Mouse (Mus musculus) intestine, embryonic 14.5 days (tissue): ENCODE measurements around the gene Mlst8. TPM values are rescaled to one million over a fixed set of nuclear protein-coding genes. Genes with fewer than 3 reads are reported as not detected.

Experiments
- ATAC-seq: fragments of 200-750 bp; cut with Nextera tagmentation; replicated peaks from 2 replicates; pipeline ENCODE4 v1.8.0; 2017; ENCODE audit warnings: low read depth, moderate number of reproducible peaks, moderate TSS enrichment, moderate library complexity; ENCODE audit not compliant: low FRiP score, low TSS enrichment
- DNase-seq: peaks from one replicate; pipeline ENCODE4 v3.0.0-alpha.2; 2018; ENCODE audit warnings: low spot score
- H3K27ac ChIP-seq: fragments of 300-500 bp; sonication (generic); 2 replicates; pipeline ENCODE4 v1.5.1; 2014; ENCODE audit warnings: low read depth, mild to moderate bottlenecking, control low read depth
- H3K27me3 ChIP-seq: fragments of 300-500 bp; sonication (generic); replicated peaks from 2 replicates; pipeline ENCODE4 v1.6.1; 2014; ENCODE audit warnings: low read length, control low read depth; ENCODE audit not compliant: control insufficient read depth, insufficient read depth
- H3K36me3 ChIP-seq: fragments of 300-500 bp; sonication (generic); 2 replicates; pipeline ENCODE4 v1.6.1; 2014; ENCODE audit warnings: low read length, control low read depth; ENCODE audit not compliant: control insufficient read depth, insufficient read depth
- H3K4me1 ChIP-seq: fragments of 300-500 bp; sonication (generic); replicated peaks from 2 replicates; pipeline ENCODE4 v1.6.1; 2014; ENCODE audit warnings: low read length, control low read depth, mixed read lengths; ENCODE audit not compliant: control insufficient read depth, insufficient read depth
- H3K4me2 ChIP-seq: fragments of 300-500 bp; sonication (generic); 2 replicates; pipeline ENCODE4 v1.6.1; 2014; ENCODE audit warnings: low read length
- H3K4me3 ChIP-seq: fragments of 300-500 bp; sonication (generic); 2 replicates; pipeline ENCODE4 v1.5.1; 2014; ENCODE audit warnings: low read depth, low read length, control low read depth, mixed read lengths
- H3K9ac ChIP-seq: fragments of 300-500 bp; sonication (generic); 2 replicates; pipeline ENCODE4 v1.6.1; 2014; ENCODE audit warnings: mild to moderate bottlenecking, low read length
- H3K9me3 ChIP-seq: fragments of 300-500 bp; sonication (generic); 2 replicates; pipeline ENCODE4 v1.6.1; 2016; ENCODE audit warnings: low read length, control low read depth; ENCODE audit not compliant: control insufficient read depth
- WGBS: fragments of 180-500 bp; shearing (Covaris S2); extraction: QIAGEN DNeasy Blood & Tissue Kit; methylation state at CpG from one replicate; pipeline ENCODE4 v1.1.7; 2014; 5-methylcytosine and 5-hydroxymethylcytosine counted together
- polyA plus RNA-seq: library from polyadenylated mRNA; unstranded; fragments of >200 nt; fragmentation: Nextera tagmentation; extraction: Ambion mirVana; gene quantifications from 2 replicates; pipeline ENCODE4 v1.2.1, GENCODE M21; 2014

The Mlst8 gene
- polyA plus RNA-seq, 1 experiment from 2014 or later = 32.3 TPM

GRCm38 (mm10) chr17:24507806-24508460 lies 29.1 kb upstream of the Mlst8 start:
- WGBS = 78% methylated on average over 12 of the region's 12 CpGs
- H3K27me3 ChIP-seq = no peaks in the 10 kb centered on the region
- no peak overlapping the region for H3K9ac ChIP-seq
- H3K36me3 ChIP-seq = peaks cover 50% of the 10 kb centered on the region
- no peaks in the 10 kb centered on the region for H3K4me1 ChIP-seq
- no peak for ATAC-seq
- H3K4me3 ChIP-seq = no peak overlapping the region
- no peak overlapping the region for H3K27ac ChIP-seq
- no peak for DNase-seq
- no peaks in the 10 kb centered on the region for H3K9me3 ChIP-seq
- no peak overlapping the region for H3K4me2 ChIP-seq

DNA sequence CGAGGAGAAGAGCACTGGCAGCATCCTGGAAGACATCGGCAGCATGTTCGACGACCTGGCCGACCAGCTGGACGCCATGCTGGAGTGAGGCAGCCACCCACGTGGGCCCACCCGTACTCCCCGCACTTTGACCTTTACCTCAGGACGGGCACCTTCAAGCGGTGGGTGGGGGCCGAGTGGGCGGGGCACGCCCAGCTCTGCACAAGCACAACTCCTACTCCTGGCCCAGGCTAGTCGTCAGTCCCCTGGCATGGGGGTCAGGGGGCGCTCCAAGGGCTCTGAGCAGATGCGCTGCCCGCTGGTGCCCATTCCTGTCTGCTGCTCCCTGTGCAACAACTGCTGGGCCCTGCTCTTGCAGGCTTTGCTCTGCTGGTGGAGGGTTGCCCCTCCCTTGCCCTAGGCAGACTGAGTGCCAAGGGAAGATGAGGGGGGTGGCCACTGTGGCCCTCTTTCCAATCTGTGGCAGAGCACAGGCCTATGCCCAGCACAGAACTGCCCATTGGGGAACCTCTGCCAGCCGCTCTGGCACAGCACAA lies 28.3 kb upstream of the Mlst8 start:
- Histone ChIP-seq H3K27me3 (no peaks in the 10 kb centered on the region), H3K9me3 (no peaks in the 10 kb centered on the region), H3K27ac (no peak overlapping the region), H3K36me3 (peaks cover 46% of the 10 kb centered on the region), H3K4me2 (0 out of 2 replicates have a peak overlapping the region, but pooled peaks have one; percentile 1), H3K4me3 (no peak overlapping the region), H3K4me1 (no peaks in the 10 kb centered on the region), H3K9ac (no peak overlapping the region)
- peak; percentile 16 for ATAC-seq
- 40% methylated on average over 19 of the region's 19 CpGs for WGBS
- DNase-seq = no peak

DNA sequence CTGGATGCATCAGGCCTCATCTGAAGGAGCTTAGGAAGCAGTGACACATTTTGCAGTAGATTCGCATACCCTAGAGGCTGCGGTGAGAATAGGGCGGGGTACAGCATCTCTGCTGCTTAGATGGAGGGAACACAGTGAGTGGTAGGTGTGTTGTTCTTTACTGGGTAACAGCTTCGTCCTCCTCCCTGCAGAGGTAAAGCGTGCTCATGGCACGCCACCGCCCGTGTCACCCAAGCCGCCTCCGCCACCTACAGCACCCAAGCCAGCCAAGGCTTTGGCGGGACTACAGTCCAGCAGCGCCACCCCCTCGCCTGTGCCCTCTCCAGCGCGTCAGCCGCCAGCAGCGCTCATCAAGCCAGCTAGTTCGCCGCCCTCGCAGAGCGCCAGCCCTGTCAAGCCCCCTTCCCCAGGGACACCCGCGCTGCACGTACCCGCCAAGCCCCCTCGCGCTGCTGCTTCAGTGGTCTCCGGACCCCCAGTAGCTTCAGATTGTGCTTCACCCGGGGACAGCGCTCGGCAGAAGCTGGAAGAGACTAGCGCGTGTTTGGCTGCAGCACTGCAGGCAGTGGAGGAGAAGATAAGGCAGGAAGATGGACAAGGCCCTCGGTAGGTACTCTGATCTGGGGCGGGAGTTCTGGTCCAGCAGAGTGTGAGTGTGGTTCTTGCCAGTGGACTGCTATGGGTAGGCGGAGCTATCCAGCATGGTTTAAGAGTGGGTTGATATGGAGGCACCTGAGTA lies 27.6 kb upstream of the Mlst8 start:
- ATAC-seq = 0 out of 2 replicates have a peak, but pooled peaks have one; percentile 18
- no peak overlapping the region for H3K27ac ChIP-seq
- no peaks in the 10 kb centered on the region for H3K27me3 ChIP-seq
- no peak for DNase-seq
- H3K4me1 ChIP-seq = no peaks in the 10 kb centered on the region
- no peak overlapping the region for H3K4me3 ChIP-seq
- WGBS = 31% methylated on average over 34 of the region's 36 CpGs
- H3K36me3 ChIP-seq = peaks cover 39% of the 10 kb centered on the region
- no peaks in the 10 kb centered on the region for H3K9me3 ChIP-seq
- H3K9ac ChIP-seq = no peak overlapping the region
- H3K4me2 ChIP-seq = peak overlapping the region; percentile 31

- WGBS = 88% methylated on average over 30 of the region's 30 CpGs
- peaks cover 28% of the 10 kb centered on the region for H3K36me3 ChIP-seq
- H3K9me3 ChIP-seq = no peaks in the 10 kb centered on the region
- H3K4me3 ChIP-seq = no peak overlapping the region
- DNase-seq = no peak
- H3K4me1 ChIP-seq = no peaks in the 10 kb centered on the region
- H3K27ac ChIP-seq = no peak overlapping the region
- ATAC-seq = no peak
- H3K4me2 ChIP-seq = no peak overlapping the region
- no peaks in the 10 kb centered on the region for H3K27me3 ChIP-seq
- no peak overlapping the region for H3K9ac ChIP-seq
Observed at GRCm38 (mm10) chr17:24505286-24505955, 26.5 kb upstream of the Mlst8 start.

DNA sequence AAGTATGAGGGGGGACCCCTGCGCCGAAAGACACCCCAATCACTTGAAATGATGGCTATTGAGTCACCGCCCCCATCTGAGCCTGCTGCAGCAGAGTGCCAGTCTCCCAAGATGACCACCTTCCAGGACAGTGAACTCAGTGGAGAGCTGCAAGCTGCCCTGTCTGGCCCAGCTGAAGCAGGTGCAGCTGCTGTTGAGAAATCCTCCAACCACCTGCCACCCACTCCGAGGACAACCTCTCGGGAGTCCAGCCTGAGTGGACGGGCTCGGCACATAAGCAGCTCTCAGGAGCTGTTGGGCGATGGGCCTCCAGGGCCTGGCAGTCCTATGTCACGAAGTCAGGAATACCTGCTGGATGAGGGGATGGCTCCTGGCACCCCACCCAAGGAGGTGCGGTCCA lies 25.2 kb upstream of the Mlst8 start:
- no peaks in the 10 kb centered on the region for H3K27me3 ChIP-seq
- no peak overlapping the region for H3K9ac ChIP-seq
- no peaks in the 10 kb centered on the region for H3K4me1 ChIP-seq
- ATAC-seq (no peak), DNase-seq (no peak)
- H3K36me3 ChIP-seq = peaks cover 15% of the 10 kb centered on the region
- 91% methylated on average over 10 of the region's 10 CpGs for WGBS
- no peaks in the 10 kb centered on the region for H3K9me3 ChIP-seq
- no peak overlapping the region for H3K4me3 ChIP-seq
- H3K4me2 ChIP-seq = no peak overlapping the region
- no peak overlapping the region for H3K27ac ChIP-seq

- Histone ChIP-seq H3K27ac (no peak overlapping the region), H3K4me2 (no peak overlapping the region), H3K9me3 (no peaks in the 10 kb centered on the region), H3K36me3 (no peaks in the 10 kb centered on the region), H3K27me3 (no peaks in the 10 kb centered on the region), H3K4me3 (no peak overlapping the region), H3K9ac (no peak overlapping the region), H3K4me1 (no peaks in the 10 kb centered on the region)
- 32% methylated on average over 11 of the region's 11 CpGs for WGBS
- no peak for ATAC-seq
- no peak for DNase-seq
Observed at GRCm38 (mm10) chr17:24502208-24502607, 23.3 kb upstream of the Mlst8 start.

DNA sequence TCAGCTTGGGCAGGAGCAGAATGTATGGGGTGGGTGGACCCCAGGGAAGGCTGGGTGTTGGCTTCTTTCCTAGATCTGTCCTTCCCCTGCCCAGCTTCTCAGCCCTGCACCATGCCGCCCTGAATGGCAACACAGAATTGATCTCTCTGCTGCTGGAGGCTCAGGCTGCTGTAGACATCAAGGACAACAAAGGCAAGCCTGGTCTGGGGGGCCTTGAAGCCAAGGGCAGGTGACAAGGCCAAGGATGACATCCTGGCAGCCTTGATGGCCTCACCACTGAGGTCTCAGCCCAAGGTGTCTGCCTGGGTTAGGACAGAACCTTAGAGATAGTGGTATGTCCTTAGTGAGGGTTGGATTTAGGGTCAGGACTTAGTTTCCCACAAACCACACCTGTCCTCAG lies 17.1 kb upstream of the Mlst8 start:
- Histone ChIP-seq H3K9ac (no peak overlapping the region), H3K27ac (no peak overlapping the region)
- no peak for ATAC-seq

DNA sequence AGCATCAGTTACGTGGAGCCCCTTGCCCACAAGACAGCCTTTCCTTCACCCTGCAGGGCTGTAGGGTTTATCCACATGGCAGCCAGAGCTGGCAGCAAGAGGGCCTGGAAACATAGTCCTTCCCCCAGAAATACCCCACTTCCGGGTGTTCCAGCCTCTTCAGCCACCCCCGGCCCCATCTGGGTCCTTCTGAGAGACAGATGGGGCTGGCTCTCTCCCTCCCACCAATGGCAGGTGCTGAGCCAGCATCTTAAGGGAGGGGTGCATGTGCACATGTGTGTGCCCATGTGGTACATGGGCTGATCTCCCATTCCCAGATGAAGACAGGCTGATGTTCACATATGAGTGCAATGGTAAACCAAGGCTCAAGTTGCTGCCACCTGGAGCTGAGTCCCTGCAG lies 16.6 kb upstream of the Mlst8 start:
- H3K9ac ChIP-seq = no peak overlapping the region
- no peak overlapping the region for H3K4me3 ChIP-seq
- no peak overlapping the region for H3K27ac ChIP-seq
- H3K4me1 ChIP-seq = no peaks in the 10 kb centered on the region
- 86% methylated on average over 3 of the region's 3 CpGs for WGBS
- ATAC-seq (no peak), DNase-seq (no peak)
- no peak overlapping the region for H3K4me2 ChIP-seq
- H3K27me3 ChIP-seq = no peaks in the 10 kb centered on the region
- H3K9me3 ChIP-seq = no peaks in the 10 kb centered on the region
- no peaks in the 10 kb centered on the region for H3K36me3 ChIP-seq

More for the DNA sequence above, 17.1 kb upstream of the Mlst8 start:
- WGBS = 79% methylated on average over 1 of the region's 1 CpGs
- no peak overlapping the region for H3K4me2 ChIP-seq
- H3K4me3 ChIP-seq = no peak overlapping the region
- no peaks in the 10 kb centered on the region for H3K27me3 ChIP-seq
- no peaks in the 10 kb centered on the region for H3K36me3 ChIP-seq
- no peak for DNase-seq
- no peaks in the 10 kb centered on the region for H3K9me3 ChIP-seq
- H3K4me1 ChIP-seq = no peaks in the 10 kb centered on the region
